Mouse (Mus musculus) E14TG2a.4 (cell line): ENCODE results near the gene Polr2f.

ENCODE experiments used
- H3K27me3 ChIP-seq: 2 replicates; pipeline ENCODE4 v1.6.1; 2014; ENCODE audit warnings: low read length, control low read depth; ENCODE audit not compliant: insufficient read depth
- H3K36me3 ChIP-seq: 2 replicates; pipeline ENCODE4 v1.6.1; 2014; ENCODE audit warnings: low read length, control low read depth; ENCODE audit not compliant: insufficient read depth
- H3K4me1 ChIP-seq: replicated peaks from 2 replicates; pipeline ENCODE4 v1.6.1; 2014; ENCODE audit warnings: low read depth, low read length, control low read depth
- H3K4me3 ChIP-seq: replicated peaks from 2 replicates; pipeline ENCODE4 v1.5.1; 2014; ENCODE audit warnings: mild to moderate bottlenecking, low read length
- H3K9me3 ChIP-seq: 2 replicates; pipeline ENCODE4 v1.6.1; 2014; ENCODE audit warnings: low read length, control low read depth
- CTCF ChIP-seq: conservative IDR thresholded peaks from 2 replicates; pipeline ENCODE4 v1.5.1; 2014; ENCODE audit warnings: low read length
- NANOG ChIP-seq: IDR thresholded peaks from 2 replicates; pipeline ENCODE4 v1.6.1; 2014; ENCODE audit warnings: borderline replicate concordance, low read length, mixed read lengths
- POU5F1 ChIP-seq: IDR thresholded peaks from 2 replicates; pipeline ENCODE4 v1.6.1; 2014; ENCODE audit warnings: low read length, borderline replicate concordance

Gene Polr2f

DNA sequence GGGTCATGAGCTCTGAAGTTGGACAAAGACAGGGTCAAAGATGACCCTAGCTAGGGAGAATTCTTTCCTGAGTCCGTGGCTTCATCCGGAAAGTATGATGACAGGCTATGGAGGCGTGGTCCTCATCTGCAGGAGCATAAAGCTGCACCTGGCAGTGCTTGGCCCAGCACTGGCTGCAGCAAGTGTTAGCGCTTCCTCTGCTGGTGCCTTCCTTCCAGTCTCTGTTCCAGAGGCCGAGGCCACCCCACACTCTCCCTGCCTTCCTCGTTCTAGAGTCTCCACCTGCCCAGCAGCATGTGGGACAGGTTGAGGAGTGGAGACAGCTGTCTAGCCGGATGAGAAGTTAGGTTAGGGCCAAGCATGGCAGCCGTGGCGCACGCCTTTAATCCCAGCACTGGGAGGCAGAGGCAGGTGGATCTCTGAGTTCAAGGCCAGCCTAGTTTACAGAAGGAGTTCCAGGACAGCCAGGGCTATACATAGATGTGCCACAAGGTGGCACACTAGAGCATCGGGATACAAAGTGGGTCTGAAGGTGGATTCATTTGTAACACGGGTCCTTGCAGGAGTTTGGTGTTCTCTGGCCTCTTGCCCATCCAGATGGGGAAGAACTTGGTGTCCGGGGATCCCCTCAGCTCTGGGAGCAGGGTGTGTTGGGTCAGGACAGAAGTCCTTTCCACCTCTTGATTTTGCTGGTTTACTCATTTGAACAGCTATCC is 14.4 kb upstream of the Polr2f start:
- TF ChIP-seq CTCF, result peak; percentile 76
- no peak for TF ChIP-seq NANOG
- no peak for TF ChIP-seq POU5F1
- Histone ChIP-seq H3K9me3 (no peaks in the 10 kb centered on the region), H3K27me3 (0 out of 2 replicates have a peak, but pooled peaks cover 11% of the 10 kb centered on the region), H3K4me3 (peak overlapping the region; percentile 56), H3K4me1 (peaks cover 61% of the 10 kb centered on the region), H3K36me3 (peaks cover 30% of the 10 kb centered on the region)

- no peak for TF ChIP-seq NANOG
- no peak for TF ChIP-seq POU5F1
- no peak for TF ChIP-seq CTCF
- Histone ChIP-seq H3K27me3 (0 out of 2 replicates have a peak, but pooled peaks cover 11% of the 10 kb centered on the region), H3K9me3 (no peaks in the 10 kb centered on the region), H3K4me1 (peaks cover 69% of the 10 kb centered on the region), H3K36me3 (peaks cover 33% of the 10 kb centered on the region), H3K4me3 (peak overlapping the region; percentile 56)
Measured at GRCm38 (mm10) chr15:79127101-79127500, 13.7 kb upstream of the Polr2f start.

DNA sequence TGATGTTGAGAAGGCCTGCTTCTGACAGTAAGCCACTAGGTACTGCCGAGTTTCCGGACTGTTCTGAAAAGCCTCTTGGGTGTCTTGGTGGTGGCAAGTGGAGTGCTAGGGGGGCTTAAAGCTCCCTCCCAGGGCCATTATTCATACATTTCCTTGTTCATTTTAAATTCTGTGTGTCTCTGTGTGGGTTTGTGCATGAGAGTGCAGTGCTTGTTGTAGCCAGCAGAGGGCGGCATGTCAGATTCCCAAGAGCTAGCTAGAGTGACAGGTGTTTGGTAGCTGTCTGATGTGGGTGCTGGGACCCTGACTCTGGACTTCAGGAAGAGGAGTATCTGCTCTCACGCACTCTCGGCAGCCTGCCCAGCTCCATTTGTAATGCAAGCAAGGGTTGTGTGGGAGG is 12.6 kb upstream of the Polr2f start:
- peaks cover 62% of the 10 kb centered on the region for H3K4me1 ChIP-seq

DNA sequence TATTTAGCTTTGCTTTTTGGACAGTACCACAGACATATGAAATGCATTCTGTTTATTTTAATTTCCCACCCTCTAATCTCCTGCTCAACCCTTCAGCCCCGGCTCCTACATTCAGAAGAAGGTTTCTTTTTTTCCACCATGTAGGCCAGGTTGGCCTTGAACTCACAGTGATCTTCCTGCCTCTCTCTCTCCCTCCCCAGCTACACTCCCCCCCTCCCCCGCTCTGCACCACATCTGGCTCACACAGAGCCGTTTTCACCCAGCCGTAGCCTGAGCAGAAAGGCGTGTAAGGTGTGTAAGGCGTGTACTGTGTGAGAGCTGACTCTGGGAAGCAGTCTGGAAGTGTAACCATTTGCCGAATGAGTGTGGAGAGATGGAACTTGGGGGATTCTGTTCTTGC is 11.5 kb upstream of the Polr2f start:
- H3K4me1 ChIP-seq, result peaks cover 62% of the 10 kb centered on the region
- 0 out of 2 replicates have a peak, but pooled peaks cover 11% of the 10 kb centered on the region for H3K27me3 ChIP-seq
- TF ChIP-seq CTCF, result no peak
- TF ChIP-seq POU5F1, result no peak
- no peak for TF ChIP-seq NANOG
- H3K36me3 ChIP-seq, result peaks cover 48% of the 10 kb centered on the region
- H3K9me3 ChIP-seq, result no peaks in the 10 kb centered on the region
- no peak overlapping the region for H3K4me3 ChIP-seq

More for the DNA sequence above, 12.6 kb upstream of the Polr2f start:
- 0 out of 2 replicates have a peak, but pooled peaks cover 11% of the 10 kb centered on the region for H3K27me3 ChIP-seq
- peaks cover 41% of the 10 kb centered on the region for H3K36me3 ChIP-seq
- TF ChIP-seq NANOG, result no peak
- peak; percentile 91 for TF ChIP-seq CTCF
- H3K4me3 ChIP-seq, result no peak overlapping the region
- no peaks in the 10 kb centered on the region for H3K9me3 ChIP-seq

- Histone ChIP-seq H3K9me3 (no peaks in the 10 kb centered on the region), H3K4me3 (no peak overlapping the region), H3K27me3 (0 out of 2 replicates have a peak, but pooled peaks cover 11% of the 10 kb centered on the region), H3K36me3 (peaks cover 40% of the 10 kb centered on the region), H3K4me1 (peaks cover 66% of the 10 kb centered on the region)
- no peak for TF ChIP-seq POU5F1
- TF ChIP-seq NANOG, result no peak
- TF ChIP-seq CTCF, result no peak
Measured at GRCm38 (mm10) chr15:79130782-79131181, 10.0 kb upstream of the Polr2f start.

- Histone ChIP-seq H3K4me3 (no peak overlapping the region; the same call in 1 of the 2 replicates), H3K36me3 (peaks cover 40% of the 10 kb centered on the region), H3K4me1 (peaks cover 60% of the 10 kb centered on the region), H3K9me3 (no peaks in the 10 kb centered on the region), H3K27me3 (0 out of 2 replicates have a peak, but pooled peaks cover 11% of the 10 kb centered on the region)
- TF ChIP-seq CTCF, result no peak
- no peak for TF ChIP-seq POU5F1
- no peak for TF ChIP-seq NANOG
Measured at GRCm38 (mm10) chr15:79131442-79131841, 9.4 kb upstream of the Polr2f start.

- Histone ChIP-seq H3K4me3 (no peak overlapping the region), H3K4me1 (peaks cover 43% of the 10 kb centered on the region), H3K36me3 (peaks cover 34% of the 10 kb centered on the region), H3K9me3 (no peaks in the 10 kb centered on the region), H3K27me3 (0 out of 2 replicates have a peak, but pooled peaks cover 13% of the 10 kb centered on the region)
- TF ChIP-seq POU5F1 (no peak), NANOG (no peak), CTCF (no peak)
Measured at GRCm38 (mm10) chr15:79133191-79133661, 7.6 kb upstream of the Polr2f start.

DNA sequence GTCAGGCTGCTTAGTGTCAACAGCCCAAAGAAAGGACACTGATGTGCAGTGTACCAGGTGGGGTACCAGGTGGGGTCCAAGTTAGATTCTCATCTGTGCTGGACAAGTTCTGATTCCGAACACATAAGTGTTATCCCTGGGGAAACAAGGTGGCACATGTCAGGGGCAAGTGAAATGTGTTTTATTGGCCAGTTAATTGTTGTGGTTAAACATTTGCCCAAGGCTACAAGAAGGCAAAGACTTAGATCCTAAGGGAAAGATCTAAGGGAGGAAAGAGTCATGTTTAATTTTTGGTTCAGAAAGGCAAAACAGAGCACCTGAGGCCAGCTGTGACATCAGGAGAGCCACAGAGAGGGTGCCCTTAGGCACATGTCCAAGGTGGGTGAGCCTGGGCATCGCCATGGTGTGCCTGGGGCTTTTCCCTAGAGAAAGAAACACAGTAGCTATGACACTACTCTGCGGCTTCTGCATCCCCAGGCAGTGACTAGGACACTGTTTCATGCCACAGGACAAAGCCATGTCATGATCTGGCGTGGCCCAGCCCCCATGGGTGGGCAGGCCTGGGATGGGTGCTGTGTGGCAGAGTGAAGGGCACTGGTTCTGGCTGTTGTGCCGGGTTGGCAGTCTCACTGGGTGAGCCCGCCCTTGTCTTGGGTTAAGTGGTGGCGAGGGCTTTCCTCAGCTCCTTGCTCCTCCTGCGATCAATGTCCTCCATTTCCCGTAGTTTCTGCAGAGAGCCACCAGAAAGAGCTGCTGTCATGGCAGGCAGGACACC is 6.1 kb upstream of the Polr2f start:
- no peak overlapping the region for H3K4me3 ChIP-seq
- H3K27me3 ChIP-seq, result 0 out of 2 replicates have a peak, but pooled peaks cover 13% of the 10 kb centered on the region
- H3K9me3 ChIP-seq, result no peaks in the 10 kb centered on the region
- TF ChIP-seq NANOG (no peak), CTCF (no peak), POU5F1 (no peak)
- H3K4me1 ChIP-seq, result peaks cover 32% of the 10 kb centered on the region
- peaks cover 29% of the 10 kb centered on the region for H3K36me3 ChIP-seq

DNA sequence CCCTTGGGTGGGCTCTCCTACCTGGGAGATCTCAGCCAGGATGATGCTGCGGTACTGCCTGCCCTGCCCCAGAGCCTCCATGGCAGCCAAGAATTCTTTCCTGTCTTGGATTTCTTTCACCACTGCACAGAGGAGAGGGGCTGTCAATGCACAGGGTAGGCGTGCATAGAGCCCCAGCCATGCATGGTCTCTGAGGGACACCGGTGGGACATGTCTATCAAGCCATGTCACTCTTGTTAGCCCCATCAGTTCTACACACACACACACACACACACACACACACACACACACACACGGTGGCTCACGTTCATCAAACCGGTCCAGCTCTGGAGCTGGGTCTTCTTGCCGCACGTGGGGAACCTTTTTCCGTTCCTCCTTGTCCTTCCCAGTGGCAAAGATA is 5.5 kb upstream of the Polr2f start:
- Histone ChIP-seq H3K4me3 (no peak overlapping the region), H3K4me1 (peaks cover 26% of the 10 kb centered on the region), H3K36me3 (peaks cover 23% of the 10 kb centered on the region), H3K9me3 (no peaks in the 10 kb centered on the region), H3K27me3 (peaks cover 12% of the 10 kb centered on the region)
- no peak for TF ChIP-seq POU5F1
- no peak for TF ChIP-seq NANOG
- no peak for TF ChIP-seq CTCF
